ENCODE assay signal across 25 mouse cellular contexts in genomic region chr10:40713829-40714228, GRCm38 (mm10). TPM values are rescaled to one million over a fixed set of nuclear protein-coding genes. Genes with fewer than 3 reads are reported as not detected.
DNase-seq lines count a peak whose midpoint lies in the region; ATAC-seq and TF ChIP-seq lines count a peak whose summit lies in the region.
"Had no signal": no experiment of that assay in that cellular context is flagged by ENCODE, and none has a peak within 500 bp of the region (broad histone marks: within the 10 kb centered on the region; RNA-seq: fewer than 3 reads in every experiment).

No protein-coding gene starts in this region.

- H3K9ac ChIP-seq in forebrain, embryonic 12.5 days, result no peak overlapping the region
- no peak overlapping the region for H3K9ac ChIP-seq in neural tube, embryonic 13.5 days
- no peak overlapping the region for H3K9ac ChIP-seq in intestine, postnatal 0 days (ENCODE audit: low read depth, low read length)
- H3K9ac ChIP-seq: embryonic facial prominence, embryonic 12.5 days; forebrain, postnatal 0 days; kidney, embryonic 15.5 days; limb, embryonic 15.5 days; liver, embryonic 14.5 days; lung, embryonic 14.5 days had no signal

- H3K27ac ChIP-seq in forebrain, embryonic 10.5 days, result no peak overlapping the region
- no peak overlapping the region for H3K27ac ChIP-seq in forebrain, embryonic 12.5 days
- peak overlapping the region; percentile 92; the same call in 1 of the 2 replicates for H3K27ac ChIP-seq in layer of hippocampus, adult 2 months
- 0 out of 2 replicates have a peak overlapping the region, but pooled peaks have one; percentile 1 for H3K27ac ChIP-seq in neural tube, embryonic 13.5 days (replicated peaks)
- no peak overlapping the region for H3K27ac ChIP-seq in intestine, postnatal 0 days (ENCODE audit: low read depth, low read length)
- H3K27ac ChIP-seq: embryonic facial prominence, embryonic 12.5 days; hindbrain, postnatal 0 days; kidney, embryonic 15.5 days; limb, embryonic 15.5 days; liver, embryonic 14.5 days had no signal

- H3K36me3 ChIP-seq in forebrain, embryonic 10.5 days (replicated peaks), result no peaks in the 10 kb centered on the region
- H3K36me3 ChIP-seq in forebrain, embryonic 12.5 days (replicated peaks), result no peaks in the 10 kb centered on the region
- H3K36me3 ChIP-seq in neural tube, embryonic 13.5 days, result no peaks in the 10 kb centered on the region
- H3K36me3 ChIP-seq in intestine, postnatal 0 days (ENCODE audit: control insufficient read depth, insufficient read depth), result no peaks in the 10 kb centered on the region
- H3K36me3 ChIP-seq: embryonic facial prominence, embryonic 12.5 days; G1E; kidney, embryonic 15.5 days; limb, embryonic 15.5 days had no signal

- no peaks in the 10 kb centered on the region for H3K27me3 ChIP-seq in forebrain, embryonic 10.5 days (ENCODE audit: poor library complexity, severe bottlenecking)
- H3K27me3 ChIP-seq in forebrain, embryonic 12.5 days, result no peaks in the 10 kb centered on the region
- H3K27me3 ChIP-seq in neural tube, embryonic 13.5 days, result no peaks in the 10 kb centered on the region
- H3K27me3 ChIP-seq in intestine, postnatal 0 days (replicated peaks; ENCODE audit: control insufficient read depth, insufficient read depth, low read length), result no peaks in the 10 kb centered on the region
- H3K27me3 ChIP-seq: embryonic facial prominence, embryonic 12.5 days; kidney, embryonic 15.5 days; limb, embryonic 15.5 days had no signal

- H3K4me3 ChIP-seq in forebrain, embryonic 10.5 days, result no peak overlapping the region
- no peak overlapping the region for H3K4me3 ChIP-seq in forebrain, embryonic 12.5 days (replicated peaks)
- no peak overlapping the region for H3K4me3 ChIP-seq in layer of hippocampus, adult 2 months
- H3K4me3 ChIP-seq in neural tube, embryonic 13.5 days, result no peak overlapping the region
- no peak overlapping the region for H3K4me3 ChIP-seq in intestine, postnatal 0 days (ENCODE audit: low read depth, low read length)
- H3K4me3 ChIP-seq: embryonic facial prominence, embryonic 12.5 days; kidney, embryonic 15.5 days; limb, embryonic 15.5 days had no signal

- no peak for ATAC-seq in forebrain, embryonic 12.5 days (ENCODE audit: low FRiP score)
- ATAC-seq in neural tube, embryonic 13.5 days (ENCODE audit: low read depth), result no peak
- no peak for ATAC-seq in intestine, postnatal 0 days

- peak; percentile 2 for DNase-seq in forebrain, embryonic 10.5 days (ENCODE audit: extremely low spot score, low spot score)
- no peak for DNase-seq in layer of hippocampus, adult 2 months (ENCODE audit: low spot score in 2 of 2)
- DNase-seq in layer of hippocampus, adult 8-10 months (ENCODE audit: low spot score in 2 of 2), result no peak
- no peak for DNase-seq in neural tube, embryonic 10.5 days (ENCODE audit: extremely low spot score, low spot score)
- DNase-seq: adrenal gland, adult 8-10 months; cerebellum, adult 2 months; cerebellum, postnatal 14 days; forebrain, postnatal 0 days; gastrocnemius, postnatal 10 days; heart, postnatal 36 days; kidney, adult 18-20 months; lung, postnatal 14 days had no signal

- H3K4me2 ChIP-seq in forebrain, embryonic 12.5 days, result no peak overlapping the region
- no peak overlapping the region for H3K4me2 ChIP-seq in neural tube, embryonic 13.5 days
- H3K4me2 ChIP-seq in intestine, postnatal 0 days (replicated peaks; ENCODE audit: low read depth), result peak overlapping the region; percentile 44
- H3K4me2 ChIP-seq: embryonic facial prominence, embryonic 12.5 days; limb, embryonic 15.5 days; lung, embryonic 14.5 days; midbrain, embryonic 11.5 days had no signal

- TF ChIP-seq CTCF in layer of hippocampus, adult 2 months (conservative IDR thresholded peaks at IDR 0.05), result no peak
- TF ChIP-seq CTCF in intestine, postnatal 0 days (IDR thresholded peaks at IDR 0.05; ENCODE audit: low read depth), result no peak

- WGBS in forebrain, embryonic 10.5 days, result 94% methylated on average over 9 of the region's 9 CpGs
- 93% methylated on average over 9 of the region's 9 CpGs for WGBS in forebrain, embryonic 12.5 days
- WGBS in neural tube, embryonic 13.5 days, result 78% methylated on average over 9 of the region's 9 CpGs
- WGBS in intestine, postnatal 0 days, result 53% methylated on average over 9 of the region's 9 CpGs

- H3K4me1 ChIP-seq in forebrain, embryonic 10.5 days, result peaks cover 8% of the 10 kb centered on the region
- 0 out of 2 replicates have a peak, but pooled peaks cover 5% of the 10 kb centered on the region for H3K4me1 ChIP-seq in forebrain, embryonic 12.5 days
- H3K4me1 ChIP-seq in neural tube, embryonic 13.5 days (replicated peaks), result peaks cover 5% of the 10 kb centered on the region; the same call in 1 of the 2 replicates
- no peaks in the 10 kb centered on the region for H3K4me1 ChIP-seq in intestine, postnatal 0 days (replicated peaks; ENCODE audit: control insufficient read depth, insufficient read depth, low read length)

- no peaks in the 10 kb centered on the region for H3K9me3 ChIP-seq in forebrain, embryonic 10.5 days
- H3K9me3 ChIP-seq in forebrain, embryonic 12.5 days, result no peaks in the 10 kb centered on the region
- no peaks in the 10 kb centered on the region for H3K9me3 ChIP-seq in neural tube, embryonic 13.5 days
- no peaks in the 10 kb centered on the region for H3K9me3 ChIP-seq in intestine, postnatal 0 days (ENCODE audit: control insufficient read depth)
- H3K9me3 ChIP-seq: embryonic facial prominence, embryonic 12.5 days; G1E; kidney, embryonic 15.5 days; limb, embryonic 15.5 days had no signal

RNA-seq across cellular contexts. Expression of gene Mettl24, which starts 30.7 kb away (rescaled TPM):
- 0.53 and 0.78 TPM in 2 replicates for polyA plus RNA-seq in forebrain, embryonic 10.5 days (2016; fragmentation: Nextera tagmentation; extraction: Ambion mirVana)
- polyA plus RNA-seq in forebrain, embryonic 12.5 days (2016; fragmentation: Nextera tagmentation; extraction: Ambion mirVana), result 0.63 and 0.73 TPM in 2 replicates
- total RNA-seq in layer of hippocampus, adult 2 months (2021), result 1 to 10 TPM; 2.0 to 2.8 TPM
- total RNA-seq in layer of hippocampus, adult 8-10 months (2022), result 1 to 10 TPM; 2.0 to 3.5 (median 3.3) TPM
- polyA plus RNA-seq in neural tube, embryonic 13.5 days (2015; fragmentation: Nextera tagmentation; extraction: Ambion mirVana), result 0.70 and 0.96 TPM in 2 replicates
- 1.7 and 1.9 TPM in 2 replicates for polyA plus RNA-seq in intestine, postnatal 0 days (2015; fragmentation: Nextera tagmentation; extraction: Ambion mirVana)
- total RNA-seq: forebrain, postnatal 0 days; G1E; hindbrain, postnatal 0 days; megakaryocyte progenitor cell, adult 5-6 weeks; monocyte, adult 5-6 weeks had no signal
- polyA plus RNA-seq: G1E had no signal

Comparison
In these comparisons a context has a peak if more than half of its experiments do, and no peak if none do; other contexts are left out.
1. H3K27ac ChIP-seq: peak in layer of hippocampus, adult 2 months (single experiment) and neural tube, embryonic 13.5 days (single experiment); none in forebrain, embryonic 10.5 days (single experiment), forebrain, embryonic 12.5 days (single experiment) and intestine, postnatal 0 days (single experiment).